Mouse (Mus musculus) hindbrain, postnatal 0 days (tissue): ENCODE measurements around the gene Slc44a3. TPM values are rescaled to one million over a fixed set of nuclear protein-coding genes. Genes with fewer than 3 reads are reported as not detected.

Experiments used
- ATAC-seq: fragments of 200-750 bp; cut with Nextera tagmentation; 2 replicates; pipeline ENCODE4 v1.8.0; 2017; ENCODE audit warnings: mild to moderate bottlenecking, moderate TSS enrichment, moderate library complexity
- DNase-seq: peaks from one replicate; pipeline ENCODE4 v3.0.0-alpha.2; 2015; ENCODE audit warnings: low spot score
- H3K27ac ChIP-seq: fragments of 300-500 bp; sonication (generic); 2 replicates; pipeline ENCODE4 v1.5.1; 2014; ENCODE audit warnings: mild to moderate bottlenecking
- H3K27me3 ChIP-seq: fragments of 300-500 bp; sonication (generic); 2 replicates; pipeline ENCODE4 v1.6.1; 2014; ENCODE audit warnings: low read length, mixed read lengths; ENCODE audit not compliant: insufficient read depth
- H3K36me3 ChIP-seq: fragments of 300-500 bp; sonication (generic); 2 replicates; pipeline ENCODE4 v1.6.1; 2014; ENCODE audit warnings: low read length, mixed read lengths; ENCODE audit not compliant: insufficient read depth
- H3K4me1 ChIP-seq: fragments of 300-500 bp; sonication (generic); 2 replicates; pipeline ENCODE4 v1.6.1; 2014; ENCODE audit warnings: antibody characterized with exemption, low read length, mixed read lengths; ENCODE audit not compliant: insufficient read depth
- H3K4me2 ChIP-seq: fragments of 300-500 bp; sonication (generic); 2 replicates; pipeline ENCODE4 v1.6.1; 2014; ENCODE audit warnings: low read depth, mild to moderate bottlenecking, low read length, moderate library complexity, mixed read lengths
- H3K4me3 ChIP-seq: fragments of 300-500 bp; sonication (generic); 2 replicates; pipeline ENCODE4 v1.5.1; 2014; ENCODE audit warnings: low read length
- H3K9ac ChIP-seq: fragments of 300-500 bp; sonication (generic); replicated peaks from 2 replicates; pipeline ENCODE4 v1.6.1; 2014; ENCODE audit warnings: mild to moderate bottlenecking, low read length, moderate library complexity, mixed read lengths
- H3K9me3 ChIP-seq: fragments of 300-500 bp; sonication (generic); 2 replicates; pipeline ENCODE4 v1.6.1; 2016; ENCODE audit warnings: low read length, mixed read lengths
- CTCF ChIP-seq: IDR thresholded peaks from 2 replicates; pipeline ENCODE4 v1.5.1; 2016; ENCODE audit warnings: antibody characterized with exemption, control low read depth, low read depth
- WGBS: fragments of 180-500 bp; shearing (Covaris S2); extraction: QIAGEN DNeasy Blood & Tissue Kit; methylation state at CpG from one replicate; pipeline ENCODE4 v1.1.7; 2014; 5-methylcytosine and 5-hydroxymethylcytosine counted together
- polyA plus RNA-seq: library from polyadenylated mRNA; unstranded; fragments of >200 nt; fragmentation: Nextera tagmentation; extraction: Ambion mirVana; gene quantifications from 2 replicates; pipeline ENCODE4 v1.2.1, GENCODE M21; 2015
- total RNA-seq: library from RNA; depleted of rRNA; stranded (reverse); fragments of >200 nt; gene quantifications from 2 replicates; pipeline ENCODE4 v1.2.3, GENCODE M21; 2014

The Slc44a3 gene
- total and polyA plus RNA-seq, 2 experiments from 2014 or later: 0.51 to 0.68 TPM

DNA sequence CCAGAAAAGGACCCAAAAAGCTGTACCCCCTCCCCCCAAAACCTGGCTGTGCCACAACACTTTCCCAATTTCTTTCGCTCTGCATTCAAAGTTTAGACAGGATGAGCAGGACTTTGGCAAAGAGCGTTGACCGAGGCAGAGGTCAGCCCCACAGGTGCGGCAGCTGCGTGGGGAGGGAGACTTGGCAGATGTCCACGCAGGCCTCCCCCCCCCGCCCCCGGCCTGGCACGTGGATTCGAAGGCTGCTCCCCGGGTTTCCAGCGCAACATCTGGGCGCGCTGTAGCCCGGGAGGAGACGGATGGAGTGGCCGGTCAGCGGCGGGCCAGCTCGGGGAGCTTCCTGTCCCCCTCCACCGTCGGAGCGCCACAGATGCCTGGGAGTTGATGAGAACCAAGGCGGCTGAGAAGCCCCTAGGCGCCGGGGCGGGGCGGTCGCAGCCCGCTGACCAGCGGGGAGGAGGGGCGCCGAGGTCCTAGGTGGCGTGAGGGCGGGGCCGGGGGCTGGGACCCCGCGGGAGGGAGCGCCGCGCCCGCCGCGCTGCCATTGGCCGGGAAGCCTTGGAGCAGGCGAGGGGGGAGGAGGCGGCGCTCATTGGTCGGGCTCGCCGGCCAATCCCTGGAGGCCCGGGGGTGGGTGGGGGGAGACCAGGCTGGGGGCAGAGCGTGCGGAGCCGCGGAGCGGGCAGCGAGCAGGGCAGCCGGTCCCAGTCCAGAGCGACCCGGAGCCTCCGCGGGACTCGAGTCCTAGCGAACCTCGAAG lies 106.2 kb downstream of the Slc44a3 start, which contains the start of gene Cnn3:
Gene Cnn3 (plus strand): TSS at position 637 of the 760 bp plus-strand sequence.
- H3K4me3 ChIP-seq: peak within 1 kb of the TSS; percentile 86
- WGBS: 2% methylated on average over 46 of the region's 66 CpGs
- no peak for TF ChIP-seq CTCF
- DNase-seq: peak; percentile 96
- no peaks in the 10 kb centered on the region for H3K9me3 ChIP-seq
- peaks cover 12% of the 10 kb centered on the region; the same call in 1 of the 2 replicates for H3K4me1 ChIP-seq
- H3K27me3 ChIP-seq: no peaks in the 10 kb centered on the region
- ATAC-seq: peak; percentile 93
- peak within 1 kb of the TSS; percentile 91 for H3K9ac ChIP-seq
- peak within 1 kb of the TSS; percentile 92 for H3K27ac ChIP-seq
- H3K36me3 ChIP-seq: no peaks in the 10 kb centered on the region
- H3K4me2 ChIP-seq: peak within 1 kb of the TSS; percentile 88

DNA sequence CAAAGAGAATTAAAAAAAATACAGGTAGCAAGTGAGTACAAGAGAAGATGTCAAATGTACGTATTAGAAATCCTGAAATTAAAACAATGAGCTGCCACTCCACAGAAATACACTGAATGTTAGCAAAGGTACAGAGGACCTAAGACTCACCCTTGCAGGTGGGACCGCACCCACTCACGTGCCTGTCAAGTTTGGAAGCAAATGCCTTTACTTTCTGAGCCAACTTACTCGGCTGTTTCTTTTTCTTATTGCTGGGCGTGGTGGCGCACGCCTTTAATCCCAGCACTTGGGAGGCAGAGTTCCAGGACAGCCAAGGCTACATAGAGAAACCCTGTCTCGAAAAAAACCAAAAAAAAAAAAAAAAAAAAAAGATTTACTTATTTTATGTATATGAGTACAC lies 109.8 kb downstream of the Slc44a3 start:
- Histone ChIP-seq H3K36me3 (no peaks in the 10 kb centered on the region), H3K4me1 (no peaks in the 10 kb centered on the region), H3K4me3 (no peak overlapping the region), H3K4me2 (no peak overlapping the region), H3K27ac (no peak overlapping the region), H3K9ac (no peak overlapping the region), H3K9me3 (no peaks in the 10 kb centered on the region), H3K27me3 (no peaks in the 10 kb centered on the region)
- ATAC-seq (no peak), DNase-seq (no peak)
- 85% methylated on average over 8 of the region's 8 CpGs for WGBS
- no peak for TF ChIP-seq CTCF

DNA sequence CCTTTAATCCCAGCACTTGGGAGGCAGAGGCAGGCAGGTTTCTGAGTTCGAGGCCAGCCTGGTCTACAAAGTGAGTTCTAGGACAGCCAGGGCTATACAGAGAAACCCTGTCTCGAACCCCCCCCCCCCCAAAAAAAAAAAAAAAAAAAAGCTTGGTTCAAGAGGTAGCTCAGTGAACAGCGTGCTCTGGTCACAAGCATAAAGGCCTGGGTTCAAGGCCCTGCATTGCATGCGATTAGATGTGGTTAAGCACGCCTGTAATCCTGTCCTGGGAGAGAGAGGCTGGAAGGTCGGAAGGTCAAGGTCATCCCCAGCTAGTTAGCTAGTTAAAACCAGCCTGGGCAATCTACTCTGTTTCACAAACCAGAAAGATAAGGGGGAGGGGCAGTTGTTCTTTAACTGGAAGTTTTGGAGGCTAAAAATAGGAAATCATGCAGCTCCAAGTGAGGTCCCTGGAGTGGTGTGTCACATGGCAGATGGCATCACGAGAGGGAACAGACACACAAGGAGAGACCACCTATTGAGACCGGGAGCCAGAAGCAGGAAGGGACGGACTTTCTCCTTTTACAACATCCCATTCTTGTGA lies 113.3 kb downstream of the Slc44a3 start:
- no peaks in the 10 kb centered on the region for H3K9me3 ChIP-seq
- no peak overlapping the region for H3K4me2 ChIP-seq
- ATAC-seq (no peak), DNase-seq (no peak)
- no peaks in the 10 kb centered on the region for H3K36me3 ChIP-seq
- no peaks in the 10 kb centered on the region for H3K4me1 ChIP-seq
- no peaks in the 10 kb centered on the region for H3K27me3 ChIP-seq
- WGBS: 80% methylated on average over 9 of the region's 9 CpGs
- no peak for TF ChIP-seq CTCF
- H3K27ac ChIP-seq: no peak overlapping the region
- no peak overlapping the region for H3K9ac ChIP-seq
- H3K4me3 ChIP-seq: no peak overlapping the region

DNA sequence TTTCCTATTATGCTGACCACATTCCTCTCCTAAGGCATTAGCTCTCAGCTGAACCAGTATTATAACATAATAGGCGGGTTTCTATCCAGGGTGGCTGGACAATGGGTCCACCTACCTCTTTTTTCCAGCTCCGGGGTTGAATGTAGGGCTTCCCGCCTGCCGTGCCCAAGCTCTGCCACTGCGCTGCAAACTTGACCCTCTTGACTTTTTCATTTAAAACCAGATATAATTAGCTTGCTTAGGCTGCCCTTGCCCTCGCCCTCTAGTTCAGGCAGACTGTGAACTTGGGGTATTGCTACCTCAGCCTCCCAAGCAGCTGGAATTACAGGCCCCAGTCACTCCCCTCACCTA lies 114.0 kb downstream of the Slc44a3 start:
- ATAC-seq: no peak

DNA sequence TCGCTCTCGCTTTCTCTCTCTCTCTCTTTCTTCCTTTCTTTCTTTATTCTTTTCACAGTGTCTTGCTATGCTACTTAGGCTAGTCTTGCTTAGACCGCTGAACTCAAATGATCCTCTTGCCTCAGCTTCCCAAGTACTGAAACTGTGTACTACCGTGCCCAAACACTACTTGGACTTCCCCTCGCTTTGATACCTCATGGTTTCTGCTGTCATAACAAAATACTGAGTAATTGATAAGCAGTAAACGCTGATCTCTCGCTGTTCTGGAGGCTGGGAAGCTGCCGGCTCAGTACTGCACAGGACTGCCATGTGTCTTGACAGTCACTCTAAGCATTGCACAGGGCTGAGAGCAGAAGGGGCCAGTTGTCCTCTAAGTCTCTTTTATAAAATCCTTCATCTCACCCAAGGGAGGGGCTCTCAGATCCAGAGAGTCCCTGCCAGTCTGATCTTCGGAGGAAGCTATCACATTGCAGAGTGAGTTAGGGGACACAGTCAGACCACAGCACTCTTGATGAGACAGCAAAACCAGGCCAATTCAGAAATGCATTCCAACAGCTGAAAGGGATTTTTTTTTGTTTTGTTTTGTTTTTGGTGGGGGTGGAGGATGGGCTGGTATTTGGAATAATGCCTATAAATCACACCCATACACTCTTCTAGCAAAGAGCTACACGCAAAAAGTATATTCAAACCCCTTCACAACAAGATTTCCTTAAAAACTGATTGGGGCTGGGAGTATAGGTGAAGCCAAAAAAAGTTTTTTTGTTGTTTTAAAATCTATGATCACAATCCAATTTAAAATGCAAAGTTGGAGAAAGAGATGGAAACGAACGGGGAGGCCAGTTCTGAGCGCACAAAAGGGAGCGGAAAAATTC lies 114.6 kb downstream of the Slc44a3 start:
- Histone ChIP-seq H3K9me3 (no peaks in the 10 kb centered on the region), H3K4me1 (no peaks in the 10 kb centered on the region), H3K36me3 (no peaks in the 10 kb centered on the region), H3K27ac (no peak overlapping the region), H3K27me3 (no peaks in the 10 kb centered on the region), H3K9ac (no peak overlapping the region), H3K4me3 (no peak overlapping the region), H3K4me2 (no peak overlapping the region)
- WGBS: 43% methylated on average over 14 of the region's 14 CpGs
- DNase-seq (no peak), ATAC-seq (no peak)
- TF ChIP-seq CTCF: no peak

More for the DNA sequence above, 114.0 kb downstream of the Slc44a3 start:
- no peak for DNase-seq
- Histone ChIP-seq H3K27ac (no peak overlapping the region), H3K9ac (no peak overlapping the region), H3K4me3 (no peak overlapping the region), H3K9me3 (no peaks in the 10 kb centered on the region), H3K27me3 (no peaks in the 10 kb centered on the region), H3K4me1 (no peaks in the 10 kb centered on the region), H3K36me3 (no peaks in the 10 kb centered on the region), H3K4me2 (no peak overlapping the region)
- WGBS: 30% methylated on average over 6 of the region's 6 CpGs
- TF ChIP-seq CTCF: no peak

DNA sequence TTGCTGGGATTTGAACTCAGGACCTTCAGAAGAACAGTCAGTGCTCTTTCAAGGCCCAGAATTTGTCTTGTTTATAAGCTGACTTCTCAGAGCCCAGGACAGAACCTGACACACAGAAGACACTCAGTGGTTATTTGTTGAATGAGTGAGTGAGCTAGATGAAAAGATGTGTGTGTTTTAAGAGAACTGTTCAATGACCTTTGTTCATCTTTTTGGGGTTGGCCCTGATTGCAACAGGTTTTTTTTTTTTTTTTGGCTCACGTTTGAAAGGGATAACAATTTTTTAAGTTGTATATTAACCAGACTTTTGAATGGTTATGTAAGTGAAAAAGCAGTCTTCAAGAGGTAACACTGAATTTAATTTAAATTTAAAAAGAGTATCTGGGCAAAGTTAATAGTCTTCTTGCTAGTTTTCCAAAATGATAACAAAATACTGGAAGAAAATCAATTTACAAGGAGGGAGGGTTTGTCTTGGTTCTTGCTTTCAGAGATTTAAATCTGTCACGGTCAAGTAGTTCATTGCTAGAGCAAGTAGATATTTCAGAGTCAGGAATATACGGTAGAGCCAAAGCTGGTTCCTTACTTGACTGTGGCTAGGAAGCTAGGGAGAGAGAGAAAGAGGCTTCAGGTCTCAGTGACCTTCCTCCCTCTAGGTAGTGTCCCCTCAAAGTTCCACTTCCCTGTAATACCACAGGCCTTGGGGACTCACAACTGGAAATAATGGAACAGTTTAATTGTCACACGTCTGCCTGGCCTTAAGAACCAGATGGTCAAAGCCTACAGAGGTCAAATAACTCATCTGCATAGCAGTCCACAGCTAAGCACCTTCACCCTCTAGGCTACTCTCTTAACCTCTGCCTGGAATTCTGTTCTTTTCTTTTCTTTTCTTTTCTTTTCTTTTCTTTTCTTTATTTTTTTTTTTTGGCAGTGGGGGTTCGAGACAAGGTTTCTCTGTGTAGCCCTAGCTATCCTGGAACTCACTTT lies 115.7 kb downstream of the Slc44a3 start:
- Histone ChIP-seq H3K4me1 (no peaks in the 10 kb centered on the region), H3K36me3 (no peaks in the 10 kb centered on the region), H3K4me3 (no peak overlapping the region), H3K27me3 (no peaks in the 10 kb centered on the region), H3K27ac (no peak overlapping the region), H3K9me3 (no peaks in the 10 kb centered on the region), H3K9ac (no peak overlapping the region), H3K4me2 (no peak overlapping the region)
- ATAC-seq (no peak), DNase-seq (no peak)
- TF ChIP-seq CTCF: no peak
- WGBS: 78% methylated on average over 5 of the region's 5 CpGs
